Mouse (Mus musculus) R1 (cell line): Measurements from ENCODE around the gene Fbll1.

Experiments
- DNase-seq: peaks from one replicate; pipeline ENCODE4 v3.0.0-alpha.2; 2018; ENCODE audit warnings: low read depth, low spot score

Gene Fbll1

DNA sequence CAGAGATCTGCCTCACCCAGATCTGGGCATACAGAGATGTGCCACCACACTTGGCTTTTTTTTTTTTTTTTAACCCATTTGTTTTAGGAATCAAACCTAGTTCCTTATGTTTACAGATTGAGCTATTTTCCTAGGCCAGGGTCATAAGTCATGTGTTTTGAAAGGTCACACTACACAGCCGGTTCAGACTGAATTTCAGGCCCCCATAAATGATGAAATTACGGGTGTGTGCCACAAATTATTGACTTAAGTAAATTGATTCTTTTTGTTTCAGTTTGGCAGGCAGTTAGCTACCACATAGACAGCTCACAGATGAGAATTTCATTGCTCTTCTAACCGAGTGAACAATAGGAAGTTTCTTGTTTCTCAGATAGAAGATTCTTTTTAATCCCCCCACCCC is 14.7 kb downstream of the Fbll1 start:
- no peak for DNase-seq

DNA sequence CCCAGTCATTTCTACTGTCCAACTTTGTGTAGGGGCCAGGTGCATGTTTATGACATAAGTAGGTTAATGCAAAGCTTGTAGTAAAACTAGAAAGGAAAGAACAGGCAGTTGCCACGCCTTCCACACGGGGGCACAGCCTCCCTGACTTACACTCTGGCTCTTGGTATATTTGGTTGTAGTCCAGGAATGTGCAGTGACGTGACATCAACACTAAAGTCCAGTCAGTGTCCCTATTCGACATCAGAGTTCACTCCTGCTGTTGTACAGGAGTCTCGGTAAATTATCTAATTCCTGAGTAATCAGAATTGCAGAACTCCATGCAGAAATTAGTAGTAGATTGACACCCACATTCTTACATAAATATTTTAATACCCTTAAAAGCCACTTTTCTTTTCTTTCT is 15.6 kb downstream of the Fbll1 start:
- peak; percentile 39 for DNase-seq

DNA sequence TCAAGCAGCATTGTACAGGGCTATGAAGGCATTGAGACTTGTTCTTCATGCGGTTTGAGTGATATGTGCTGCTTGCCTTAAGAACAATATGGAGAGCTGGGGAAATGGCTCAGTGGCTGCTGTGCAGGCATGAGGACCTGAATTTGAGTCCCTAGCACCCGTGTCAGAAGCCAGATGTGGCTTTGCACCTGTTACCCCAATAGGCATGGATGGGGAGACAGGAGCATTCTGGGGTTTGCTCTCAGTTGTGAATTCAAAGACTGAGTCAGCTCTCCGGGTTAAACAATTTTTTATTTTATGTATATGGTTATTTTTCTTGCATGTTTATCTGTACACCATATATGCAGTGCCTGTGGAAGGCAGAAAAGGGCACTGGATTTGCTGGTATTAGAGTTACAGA is 16.2 kb downstream of the Fbll1 start:
- DNase-seq: no peak

DNA sequence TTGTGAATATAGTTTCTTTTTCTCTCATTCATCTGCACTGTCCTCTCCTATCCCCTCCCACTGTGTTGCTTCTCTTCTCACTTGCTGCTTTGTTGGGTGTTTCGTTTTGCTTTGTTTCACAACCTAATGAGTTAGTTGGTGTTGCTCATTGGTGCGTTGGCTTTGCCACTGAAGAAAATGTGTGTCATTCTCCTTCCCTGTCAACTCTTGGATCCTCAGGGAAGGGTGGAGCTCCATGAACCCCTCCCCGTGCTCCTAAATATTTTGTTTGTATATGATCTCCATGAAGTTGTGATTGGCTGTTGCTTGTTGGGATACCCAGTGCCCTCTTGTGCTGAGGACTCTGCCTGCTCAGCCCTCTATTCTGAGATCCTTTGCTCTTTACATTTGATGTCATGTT is 18.3 kb downstream of the Fbll1 start:
- DNase-seq: no peak

DNA sequence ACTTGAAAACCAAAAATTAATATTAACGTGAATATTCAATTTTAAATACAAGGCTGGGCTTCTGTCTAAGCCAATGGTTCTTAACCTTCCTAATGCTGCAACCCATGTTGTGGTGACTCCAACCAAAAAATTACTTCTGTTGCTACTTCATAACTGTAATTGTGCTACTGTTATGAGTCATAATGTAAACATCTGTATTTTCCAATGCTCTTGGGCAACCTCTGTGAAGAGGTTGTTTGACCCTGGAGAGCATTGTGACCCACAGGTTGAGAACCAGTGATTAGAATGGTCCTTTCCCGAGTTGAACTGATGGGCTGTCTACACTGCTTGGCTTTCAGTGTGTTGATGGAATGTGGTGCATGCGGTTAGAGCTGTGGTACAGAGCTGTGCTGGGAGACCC is 22.2 kb downstream of the Fbll1 start:
- DNase-seq: no peak

DNA sequence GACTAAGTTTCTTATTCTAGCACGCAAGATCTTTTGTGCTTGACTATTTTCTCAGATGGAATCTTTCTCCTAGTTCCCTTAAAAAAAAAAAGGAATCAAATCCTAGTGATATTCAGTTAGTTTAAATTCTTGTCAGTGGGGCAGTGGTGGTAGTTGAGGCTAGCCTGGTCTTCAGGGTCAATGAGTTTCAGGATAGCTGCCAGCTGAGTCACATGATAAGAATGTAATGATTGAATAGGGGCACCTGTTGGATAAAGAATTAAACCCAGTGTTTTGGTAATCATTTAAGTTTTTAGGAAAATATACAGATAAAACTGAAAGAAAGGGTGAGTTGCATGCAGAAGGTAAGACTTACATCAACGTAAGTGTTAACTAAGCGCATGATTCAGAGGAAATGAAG is 23.1 kb downstream of the Fbll1 start:
- no peak for DNase-seq

DNA sequence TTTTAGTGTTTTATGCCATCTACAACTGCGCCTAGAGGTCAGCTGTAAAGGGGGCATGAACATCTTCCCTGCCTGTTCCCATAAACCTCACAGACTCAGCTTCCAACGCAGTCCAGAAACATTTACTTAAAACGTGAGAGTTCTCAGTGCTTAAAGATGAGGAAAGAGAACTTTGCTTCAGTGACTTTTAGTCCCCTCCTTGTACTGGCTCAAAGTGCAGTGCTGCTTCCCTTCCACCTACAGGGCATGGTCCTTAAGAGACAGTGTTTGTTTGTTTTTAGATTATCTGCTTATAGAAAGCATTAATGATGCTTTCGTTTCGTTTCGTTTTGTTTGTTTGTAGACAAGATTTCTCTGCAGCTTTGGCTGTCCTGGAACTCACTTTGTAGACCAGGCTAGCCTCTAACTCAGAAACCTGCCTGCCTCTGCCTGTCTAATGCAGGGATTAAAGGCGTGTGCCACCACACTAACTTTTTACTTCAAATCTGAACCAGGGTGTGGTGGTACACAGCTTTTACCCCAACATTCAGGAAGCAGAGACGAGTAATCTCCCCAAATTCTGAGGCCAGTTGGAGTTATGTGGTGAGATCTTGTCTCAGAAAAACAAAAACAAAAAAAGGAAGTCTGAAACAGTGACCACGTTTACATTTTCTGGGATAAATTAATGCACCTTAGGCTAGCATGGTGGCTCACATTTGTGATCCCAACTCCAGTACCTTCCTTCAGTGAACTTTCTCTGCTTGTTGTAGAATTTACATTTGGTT is 27.8 kb downstream of the Fbll1 start:
- DNase-seq: no peak

DNA sequence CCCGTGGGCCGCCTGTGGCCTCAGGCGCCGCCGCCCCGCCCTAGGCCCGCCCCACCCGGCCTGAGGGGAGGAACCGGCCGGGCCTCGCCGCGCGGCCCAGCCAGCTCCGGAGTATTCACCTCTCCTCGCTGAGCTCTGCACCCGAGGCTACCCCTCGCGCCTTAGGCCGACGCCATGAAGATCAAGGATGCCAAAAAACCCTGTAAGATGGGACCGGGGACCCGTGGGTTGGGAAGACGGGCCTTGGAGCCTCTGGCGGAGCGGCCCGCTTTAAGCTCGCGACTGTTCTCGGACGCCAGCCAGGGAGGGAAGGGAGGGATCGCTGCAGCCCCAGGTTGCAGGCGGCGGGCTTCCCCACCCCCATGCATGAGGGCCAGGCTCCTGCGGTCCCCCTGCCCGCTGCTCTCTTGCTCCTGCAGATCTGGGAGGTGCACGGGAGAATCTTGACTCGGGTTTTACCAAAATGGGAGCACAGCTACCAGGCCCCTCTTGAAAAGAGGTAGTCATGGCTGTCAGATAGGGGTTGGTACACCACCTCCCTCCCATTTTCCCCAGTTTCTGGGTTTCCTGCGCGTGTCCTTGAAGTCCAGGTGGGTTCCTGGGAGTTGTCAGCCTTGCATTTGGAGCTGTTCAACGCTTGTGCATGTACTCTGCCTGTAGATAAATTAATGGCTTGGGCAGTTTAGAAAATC is 28.8 kb downstream of the Fbll1 start:
- DNase-seq: peak; percentile 69

DNA sequence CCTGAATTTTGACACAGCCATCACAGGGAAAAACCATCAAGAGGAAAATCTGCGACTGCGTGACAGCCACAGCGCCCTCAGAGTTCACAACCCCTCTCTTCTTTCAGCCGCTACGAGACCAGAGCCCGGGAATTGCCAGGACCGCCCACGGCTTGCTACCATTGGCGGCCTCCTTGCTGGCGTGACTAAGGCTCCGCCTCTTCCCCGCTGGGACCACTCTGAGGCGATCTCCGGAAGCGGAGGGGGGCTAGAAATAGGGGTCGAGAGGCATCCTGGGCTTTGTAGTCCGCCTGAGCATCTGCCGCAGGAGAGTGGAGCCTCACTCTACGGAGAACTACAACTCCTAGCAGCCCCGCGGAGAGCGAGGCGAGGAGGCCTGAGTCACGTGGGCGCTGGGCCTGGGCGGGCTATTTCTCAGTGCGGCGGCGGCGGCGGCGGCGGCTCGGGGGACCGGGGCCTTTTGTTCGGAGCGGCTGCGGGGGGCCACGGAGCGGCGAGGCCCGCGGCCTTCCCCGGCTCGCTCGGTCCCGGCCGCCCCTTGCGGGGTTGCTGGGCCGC is 29.4 kb downstream of the Fbll1 start, which contains the start of gene Pank3:
Gene Pank3, plus strand, starts transcription at position 297 of the 558 bp plus-strand sequence.
- peak; percentile 99 for DNase-seq

DNA sequence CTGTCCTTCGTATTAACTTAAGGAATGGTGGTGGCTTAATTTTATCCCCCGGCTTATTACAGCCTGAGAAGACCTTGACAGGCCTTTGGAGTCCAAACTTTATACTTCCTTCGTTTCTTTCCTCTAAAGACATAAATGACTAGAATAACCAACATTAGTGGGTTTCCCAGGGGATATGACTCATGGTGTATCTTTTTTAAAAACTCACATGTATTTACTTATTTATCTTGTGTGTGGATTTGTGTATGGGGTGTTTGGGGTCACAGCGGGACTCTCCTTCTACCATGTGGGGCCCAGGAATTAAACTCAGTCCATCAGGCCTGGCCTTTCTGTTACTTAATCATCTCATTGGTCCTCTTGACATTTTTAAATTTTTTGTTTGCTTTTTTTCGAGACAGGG is 31.8 kb downstream of the Fbll1 start:
- DNase-seq: no peak

DNA sequence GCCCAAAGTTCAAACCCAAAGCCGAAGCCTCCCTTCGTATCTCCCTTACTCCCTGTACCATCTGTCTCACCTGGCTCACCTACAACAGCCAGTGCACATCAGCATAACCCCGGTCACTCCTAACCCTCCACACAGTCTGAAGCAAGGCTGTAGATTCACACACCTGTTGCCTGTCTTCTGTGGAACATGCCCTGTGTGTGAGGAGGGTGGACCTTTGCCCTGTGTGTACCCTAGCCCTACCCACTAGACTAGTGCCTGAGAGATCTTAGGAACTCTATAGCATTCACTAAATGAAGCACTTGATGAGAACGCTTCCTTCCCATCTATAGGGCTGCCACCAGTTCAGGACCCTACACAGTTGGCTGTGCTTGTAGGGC is 38.1 kb downstream of the Fbll1 start:
- DNase-seq: no peak

DNA sequence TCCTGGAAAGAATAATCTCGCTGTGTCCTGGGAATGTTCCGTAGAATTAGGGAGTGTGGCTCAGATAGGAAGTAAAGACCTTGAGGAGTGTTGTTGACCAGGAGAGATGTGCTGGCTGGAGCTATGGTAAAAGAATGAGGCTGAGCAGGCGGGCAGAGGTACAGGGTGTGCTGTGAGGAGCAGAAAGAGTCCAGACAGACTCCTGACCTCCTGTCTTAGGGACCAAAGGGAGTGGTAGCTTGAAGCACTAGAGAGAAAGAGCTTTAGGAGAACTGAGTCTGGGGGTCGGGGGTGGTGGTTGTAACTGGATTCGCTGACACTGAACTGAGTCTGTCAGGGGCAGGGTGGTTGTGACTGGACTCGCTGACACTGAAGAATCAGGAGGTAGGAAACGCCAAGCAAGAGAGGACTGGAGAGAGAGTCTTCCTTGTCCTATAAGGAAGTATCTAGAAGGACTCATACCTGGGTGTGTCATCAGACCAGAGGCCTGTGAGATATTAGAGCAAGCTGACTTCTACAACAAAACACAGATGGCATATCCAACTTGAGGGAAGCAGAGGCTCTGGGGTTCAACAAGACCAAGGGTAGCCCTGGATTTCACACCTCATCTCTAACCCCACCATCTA is 38.6 kb downstream of the Fbll1 start:
- no peak for DNase-seq

DNA sequence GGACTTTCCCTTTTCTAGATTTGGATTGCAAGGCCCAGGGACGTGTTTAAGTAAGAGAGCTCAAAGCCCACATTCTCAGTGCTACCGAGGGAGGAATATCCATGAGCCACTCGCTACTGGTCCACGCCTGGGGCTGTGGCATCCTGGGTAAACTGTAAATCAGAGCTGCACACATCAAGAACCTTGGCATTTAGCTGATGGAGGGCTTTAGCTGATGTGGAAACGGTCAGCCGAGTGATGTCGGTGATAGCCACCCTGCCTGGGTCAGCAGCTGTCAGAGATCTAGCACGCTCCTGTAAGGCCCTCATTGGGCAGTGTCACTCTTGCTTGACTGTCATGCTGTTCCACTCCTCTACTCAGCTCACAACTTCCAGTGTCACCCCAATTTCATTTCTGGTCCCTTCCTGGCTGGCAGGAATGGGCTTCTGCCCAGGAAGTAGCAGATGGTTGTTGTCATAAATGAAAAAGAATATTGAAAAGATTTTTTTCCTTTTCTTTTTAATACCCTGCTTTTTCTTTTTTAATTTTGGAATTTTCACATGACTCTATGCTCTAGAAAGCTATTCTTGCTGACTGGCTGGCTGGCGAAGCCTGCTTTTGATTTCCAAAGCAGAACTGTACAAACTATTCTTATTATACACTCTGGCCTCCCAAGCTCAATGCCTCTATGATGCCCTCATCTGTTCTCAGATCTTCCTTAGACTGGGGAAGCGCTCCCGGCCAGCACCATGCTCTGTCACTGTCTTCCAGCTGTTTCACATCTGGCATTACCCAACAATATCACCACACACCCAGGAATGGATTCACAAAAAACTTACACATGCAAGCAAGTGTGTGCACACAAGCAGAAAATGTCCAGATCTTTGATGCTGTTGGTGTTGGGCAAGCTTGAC is 42.0 kb downstream of the Fbll1 start:
- no peak for DNase-seq

DNA sequence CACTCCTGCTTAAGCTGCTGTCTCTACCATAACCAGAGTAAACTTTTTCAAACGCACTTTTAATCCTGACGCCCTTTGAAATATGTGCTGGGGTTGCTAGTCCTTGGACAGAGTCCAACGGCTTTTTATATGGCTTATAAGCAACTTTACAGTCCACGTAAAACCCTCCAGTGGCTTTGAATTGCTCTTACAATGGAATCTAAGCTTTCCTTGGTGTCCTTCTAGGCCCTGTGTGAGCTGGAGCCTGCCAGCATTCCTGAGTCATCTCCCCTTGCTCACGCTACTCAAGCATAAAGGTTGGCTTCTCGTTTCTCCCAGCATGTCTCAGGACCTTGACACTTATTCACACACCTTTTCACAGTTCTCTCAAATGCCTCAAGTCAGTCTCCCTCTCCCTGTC is 43.1 kb downstream of the Fbll1 start:
- no peak for DNase-seq

DNA sequence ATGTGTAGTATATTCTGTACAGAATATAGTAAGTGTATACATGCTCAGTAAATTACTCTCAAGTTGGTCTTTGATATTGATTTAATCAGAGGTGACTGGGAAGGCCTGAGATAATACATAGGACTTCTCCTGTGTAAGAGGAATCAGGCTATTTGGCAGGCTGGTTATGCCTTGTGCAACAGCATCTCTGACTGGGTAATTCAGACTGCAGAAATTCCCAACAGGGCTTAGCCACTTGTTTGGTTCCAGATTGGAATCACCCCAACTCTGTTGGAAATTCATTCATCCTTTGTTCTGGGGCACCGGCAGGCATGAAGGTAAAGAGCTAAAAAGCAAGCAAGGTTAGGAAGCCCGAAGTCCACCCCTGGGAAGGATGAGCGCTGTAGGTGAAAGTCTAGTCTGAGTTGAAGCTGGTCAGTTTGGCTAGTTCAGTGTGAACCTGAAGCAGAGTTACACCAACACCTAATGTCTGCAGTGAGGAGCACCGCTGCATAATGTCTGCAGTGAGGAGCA is 43.7 kb downstream of the Fbll1 start:
- no peak for DNase-seq

DNA sequence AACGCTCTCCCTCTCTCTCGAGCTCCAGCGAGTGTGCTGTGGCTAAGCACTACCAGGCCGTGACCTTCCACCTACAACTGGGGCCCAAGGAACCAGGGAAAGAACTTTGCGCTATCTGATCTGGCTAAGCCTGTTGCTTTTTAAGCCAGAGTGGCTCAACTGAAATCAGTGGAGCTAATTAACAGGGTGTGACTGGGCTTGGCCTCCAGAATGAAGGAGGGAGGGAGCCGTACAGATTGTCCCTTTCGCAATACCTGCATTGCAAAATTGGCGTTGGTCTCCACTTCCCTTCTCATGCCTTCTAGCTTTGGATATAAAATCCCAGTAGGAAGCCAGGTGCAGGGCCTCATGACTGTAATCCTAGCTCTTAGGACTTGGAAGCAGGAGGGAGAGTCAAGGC is 48.1 kb downstream of the Fbll1 start:
- no peak for DNase-seq
